Mouse (Mus musculus) layer of hippocampus, postnatal 36 days (tissue): Measurements from ENCODE around the gene Gm26602. TPM values are rescaled to one million over a fixed set of nuclear protein-coding genes. Genes with fewer than 3 reads are reported as not detected.

Source experiments
- microRNA-seq, 2 experiments: library from miRNA; unstranded; fragments of <30 nt; microRNA quantifications; one replicate each; pipeline ENCODE4 v1.2.0; 2021
- total RNA-seq, 2 experiments: library from RNA; stranded (reverse); gene quantifications; 2 replicates each; pipeline ENCODE4 v1.2.3; 2021

Gene Gm26602
- total RNA-seq, 2 experiments from 2014 or later, result not detected

Small RNA genes within 50 kb of the gene (microRNA-seq; reads per million reads assigned to microRNA genes)
- gene Mir6910, result 0 to 0.21 reads per million in 2 experiments

Other genes with a start within 250 kb of the Gm26602 start
- not detected for gene Madcam1, start 246.3 kb upstream of the Gm26602 start, total RNA-seq
- 10 to 100 TPM; 64.6 to 68.3 TPM for gene Tpgs1, start 241.5 kb upstream of the Gm26602 start, total RNA-seq
- 10 to 100 TPM; 67.0 to 70.2 TPM for gene Cdc34, start 228.7 kb upstream of the Gm26602 start, total RNA-seq
- 1 to 10 TPM; 2.4 to 2.5 TPM for gene Gzmm, start 221.8 kb upstream of the Gm26602 start, total RNA-seq
- gene Bsg, start 206.4 kb upstream of the Gm26602 start, total RNA-seq, result 100 to 1,000 TPM; 555 to 610 TPM
- gene Hcn2, start 194.2 kb upstream of the Gm26602 start, total RNA-seq, result 100 to 1,000 TPM; 106 to 118 TPM
- gene Polrmt, start 164.3 kb upstream of the Gm26602 start, total RNA-seq, result 10 to 100 TPM; 50.1 to 52.6 TPM
- 1 to 10 TPM; 1.1 to 1.3 TPM for gene Fgf22, start 155.8 kb upstream of the Gm26602 start, total RNA-seq
- 10 to 100 TPM; 81.4 to 82.9 TPM for gene Rnf126, start 143.9 kb upstream of the Gm26602 start, total RNA-seq
- gene Fstl3, start 133.6 kb upstream of the Gm26602 start, total RNA-seq, result 1 to 10 TPM; 1.3 to 1.8 TPM
- gene Prss57, start 119.9 kb upstream of the Gm26602 start, total RNA-seq, result under 1 TPM; 0.47 to 0.73 TPM
- 100 to 1,000 TPM; 262 to 290 TPM for gene Palm, start 117.3 kb upstream of the Gm26602 start, total RNA-seq
- 1 to 10 TPM in 1 of 2 experiments, under 1 TPM in 1; 0.82 to 1.4 TPM for gene Misp, start 89.9 kb upstream of the Gm26602 start, total RNA-seq
- gene Ptbp1, start 56.4 kb upstream of the Gm26602 start, total RNA-seq, result 10 to 100 TPM; 43.1 to 52.6 TPM
- 1 to 10 TPM in 1 of 2 experiments, not detected in 1; 1.0 TPM for gene Prtn3, start 36.4 kb upstream of the Gm26602 start, total RNA-seq
- 10 to 100 TPM; 28.4 to 28.7 TPM for gene Plppr3, start 36.2 kb upstream of the Gm26602 start, total RNA-seq
- not detected for gene Elane, start 24.6 kb upstream of the Gm26602 start, total RNA-seq
- not detected for gene Cfd, start 20.0 kb upstream of the Gm26602 start, total RNA-seq
- gene Med16, start 1.9 kb upstream of the Gm26602 start, total RNA-seq, result 10 to 100 TPM; 53.0 to 54.1 TPM
- gene Kiss1r, start 6.1 kb downstream of the Gm26602 start, total RNA-seq, result 1 to 10 TPM; 6.4 to 6.8 TPM
- gene R3hdm4, start 10.4 kb downstream of the Gm26602 start, total RNA-seq, result 100 to 1,000 TPM; 397 to 399 TPM
- gene Arid3a, start 16.2 kb downstream of the Gm26602 start, total RNA-seq, result 1 to 10 TPM; 4.8 to 5.1 TPM
- 10 to 100 TPM; 43.2 to 48.2 TPM for gene Wdr18, start 49.3 kb downstream of the Gm26602 start, total RNA-seq
- gene Grin3b, start 59.9 kb downstream of the Gm26602 start, total RNA-seq, result under 1 TPM; 0.10 TPM
- gene Tmem259, start 73.5 kb downstream of the Gm26602 start, total RNA-seq, result 100 to 1,000 TPM; 117 to 124 TPM
- 1 to 10 TPM; 5.5 to 6.6 TPM for gene Cnn2, start 77.7 kb downstream of the Gm26602 start, total RNA-seq
- gene Abca7, start 85.6 kb downstream of the Gm26602 start, total RNA-seq, result 10 to 100 TPM; 10.9 to 11.0 TPM
- gene Arhgap45, start 105.8 kb downstream of the Gm26602 start, total RNA-seq, result 1 to 10 TPM; 3.2 to 4.2 TPM
- gene Polr2e, start 128.9 kb downstream of the Gm26602 start, total RNA-seq, result 10 to 100 TPM; 74.8 to 86.0 TPM
- gene Gpx4, start 136.3 kb downstream of the Gm26602 start, total RNA-seq, result 100 to 1,000 TPM; 445 to 446 TPM
- gene Sbno2, start 194.7 kb downstream of the Gm26602 start, total RNA-seq, result 10 to 100 TPM; 17.2 to 20.7 TPM
- 10 to 100 TPM; 93.3 to 95.9 TPM for gene Stk11, start 204.9 kb downstream of the Gm26602 start, total RNA-seq
- gene Atp5d, start 227.8 kb downstream of the Gm26602 start, total RNA-seq, result 100 to 1,000 TPM; 324 to 369 TPM
- 100 to 1,000 TPM; 336 to 379 TPM for gene Cbarp, start 230.0 kb downstream of the Gm26602 start, total RNA-seq
- gene Midn, start 237.4 kb downstream of the Gm26602 start, total RNA-seq, result 10 to 100 TPM; 58.9 to 62.6 TPM